Mouse (Mus musculus): ENCODE measurements around the gene Caml. TPM values are rescaled to one million over a fixed set of nuclear protein-coding genes. Genes with fewer than 3 reads are reported as not detected.

The Caml gene
- polyA plus RNA-seq, 1 experiment from 2014 or later = 36.2 TPM

Other genes starting within 250 kb of the Caml start
- not detected in 2 replicates for gene Slc34a1, start 224.8 kb upstream of the Caml start, polyA plus RNA-seq (2014; fragmentation: Nextera tagmentation; extraction: Ambion mirVana)
- not detected in 2 replicates for gene Pfn3, start 207.8 kb upstream of the Caml start, polyA plus RNA-seq (2014; fragmentation: Nextera tagmentation; extraction: Ambion mirVana)
- 62.3 and 63.4 TPM in 2 replicates for gene F12, start 196.2 kb upstream of the Caml start, polyA plus RNA-seq (2014; fragmentation: Nextera tagmentation; extraction: Ambion mirVana)
- 45.8 and 49.0 TPM in 2 replicates for gene Grk6, start 177.9 kb upstream of the Caml start, polyA plus RNA-seq (2014; fragmentation: Nextera tagmentation; extraction: Ambion mirVana)
- gene Prr7, start 158.7 kb upstream of the Caml start, polyA plus RNA-seq (2014; fragmentation: Nextera tagmentation; extraction: Ambion mirVana) = 0.29 and 0.35 TPM in 2 replicates
- gene Dbn1, start 134.9 kb upstream of the Caml start, polyA plus RNA-seq (2014; fragmentation: Nextera tagmentation; extraction: Ambion mirVana) = 64.9 and 69.0 TPM in 2 replicates
- gene Pdlim7, start 109.3 kb upstream of the Caml start, polyA plus RNA-seq (2014; fragmentation: Nextera tagmentation; extraction: Ambion mirVana) = 86.4 and 94.6 TPM in 2 replicates
- 4.3 and 6.0 TPM in 2 replicates for gene Dok3, start 93.7 kb upstream of the Caml start, polyA plus RNA-seq (2014; fragmentation: Nextera tagmentation; extraction: Ambion mirVana)
- gene Ddx41, start 86.3 kb upstream of the Caml start, polyA plus RNA-seq (2014; fragmentation: Nextera tagmentation; extraction: Ambion mirVana) = 62.9 and 64.6 TPM in 2 replicates
- gene Fam193b, start 51.9 kb upstream of the Caml start, polyA plus RNA-seq (2014; fragmentation: Nextera tagmentation; extraction: Ambion mirVana) = 18.7 and 25.3 TPM in 2 replicates
- 58.7 and 61.9 TPM in 2 replicates for gene Tmed9, start 49.3 kb upstream of the Caml start, polyA plus RNA-seq (2014; fragmentation: Nextera tagmentation; extraction: Ambion mirVana)
- 16.0 and 16.4 TPM in 2 replicates for gene B4galt7, start 23.1 kb upstream of the Caml start, polyA plus RNA-seq (2014; fragmentation: Nextera tagmentation; extraction: Ambion mirVana)
- gene Ddx46, start 12.0 kb downstream of the Caml start, polyA plus RNA-seq (2014; fragmentation: Nextera tagmentation; extraction: Ambion mirVana) = 51.5 and 54.0 TPM in 2 replicates
- gene B230219D22Rik, start 70.1 kb downstream of the Caml start, polyA plus RNA-seq (2014; fragmentation: Nextera tagmentation; extraction: Ambion mirVana) = 39.3 and 42.8 TPM in 2 replicates
- 49.9 and 50.2 TPM in 2 replicates for gene Txndc15, start 91.6 kb downstream of the Caml start, polyA plus RNA-seq (2014; fragmentation: Nextera tagmentation; extraction: Ambion mirVana)
- 56.3 and 60.3 TPM in 2 replicates for gene Pcbd2, start 104.4 kb downstream of the Caml start, polyA plus RNA-seq (2014; fragmentation: Nextera tagmentation; extraction: Ambion mirVana)
- not detected in 2 replicates for gene Catsper3, start 161.6 kb downstream of the Caml start, polyA plus RNA-seq (2014; fragmentation: Nextera tagmentation; extraction: Ambion mirVana)
- 6.3 and 6.8 TPM in 2 replicates for gene Pitx1, start 213.2 kb downstream of the Caml start, polyA plus RNA-seq (2014; fragmentation: Nextera tagmentation; extraction: Ambion mirVana)

All from liver, embryonic 11.5 days (tissue).